Mouse (Mus musculus): ENCODE measurements around the gene Aplp1.

GRCm38 (mm10) chr7:30392746-30393520 is 52.4 kb downstream of the Aplp1 start:
- TF ChIP-seq CTCF (IDR thresholded peaks at IDR 0.05; ENCODE audit: control insufficient read depth, insufficient read depth, insufficient replicate concordance, low read depth, low read length) (no peak), POLR2A (IDR thresholded peaks at IDR 0.05; ENCODE audit: control insufficient read depth, low read depth, low read length) (no peak)
